Mouse (Mus musculus) cortical plate, adult 2 months (tissue): Measurements from ENCODE around the gene Fgfr2.

ENCODE experiments used
- CTCF ChIP-seq: fragments of 200-500 bp; IDR thresholded peaks from 2 replicates; pipeline ENCODE4 v1.5.1; 2011; ENCODE audit warnings: mild to moderate bottlenecking, control low read depth, low read length; ENCODE audit not compliant: insufficient read depth; ENCODE audit errors: extremely low read depth
- POLR2A ChIP-seq: fragments of 200-500 bp; IDR thresholded peaks from 2 replicates; pipeline ENCODE4 v1.6.1; 2011; ENCODE audit warnings: mild to moderate bottlenecking, low read length, control low read depth; ENCODE audit not compliant: insufficient read depth; ENCODE audit errors: extremely low read depth

GRCm38 (mm10) chr7:132253078-132253477 is 870.1 kb downstream of the Fgfr2 start:
- no peak for TF ChIP-seq POLR2A
- TF ChIP-seq CTCF, result no peak
